ENCODE assay signal across 20 mouse cellular contexts in genomic region chr7:37619254-37619653, GRCm38 (mm10).
"Had no signal": no experiment of that assay in that cellular context is flagged by ENCODE, and none has a peak within 500 bp of the region (broad histone marks: within the 10 kb centered on the region; RNA-seq: fewer than 3 reads in every experiment).

No protein-coding gene starts in this region.

- ATAC-seq: liver, postnatal 0 days; lung, postnatal 0 days; midbrain, embryonic 13.5 days had no signal

- H3K27me3 ChIP-seq: midbrain, embryonic 13.5 days had no signal

- H3K9me3 ChIP-seq: limb, embryonic 12.5 days; limb, embryonic 15.5 days; midbrain, embryonic 10.5 days; midbrain, embryonic 13.5 days had no signal

- H3K36me3 ChIP-seq: limb, embryonic 12.5 days; limb, embryonic 15.5 days; midbrain, embryonic 13.5 days had no signal

- H3K4me2 ChIP-seq: limb, embryonic 12.5 days; limb, embryonic 15.5 days; liver, embryonic 11.5 days; lung, embryonic 14.5 days; midbrain, embryonic 13.5 days had no signal

- H3K4me1 ChIP-seq: limb, embryonic 12.5 days; limb, embryonic 15.5 days; megakaryocyte, embryonic 14.5 days had no signal

- H3K9ac ChIP-seq: limb, embryonic 12.5 days; limb, embryonic 15.5 days; liver, embryonic 14.5 days; liver, postnatal 0 days; lung, embryonic 14.5 days; midbrain, embryonic 13.5 days had no signal

- DNase-seq: kidney, adult 18-20 months; kidney, postnatal 25 days; layer of hippocampus, postnatal 36 days; left cerebral cortex, postnatal 4 days; liver, postnatal 0 days; lung, embryonic 14.5 days; thymus, adult 18-20 months; thymus, postnatal 36 days had no signal

- H3K4me3 ChIP-seq: layer of hippocampus, adult 2 months; left cerebral cortex, adult 2 months; limb, embryonic 12.5 days; limb, embryonic 15.5 days; megakaryocyte, embryonic 14.5 days; midbrain, embryonic 10.5 days; midbrain, embryonic 13.5 days had no signal

- H3K27ac ChIP-seq: kidney, postnatal 0 days; layer of hippocampus, adult 2 months; left cerebral cortex, adult 2 months; limb, embryonic 12.5 days; limb, embryonic 15.5 days; liver, embryonic 14.5 days; macrophage; midbrain, embryonic 10.5 days; midbrain, embryonic 13.5 days had no signal
